15 mouse cellular contexts compared by ENCODE assay signal in genomic region chr2:24995332-24995731, GRCm38 (mm10). TPM values are rescaled to one million over a fixed set of nuclear protein-coding genes. Genes with fewer than 3 reads are reported as not detected.
DNase-seq lines count a peak whose midpoint lies in the region.
"Had no signal": no experiment of that assay in that cellular context is flagged by ENCODE, and none has a peak within 500 bp of the region (broad histone marks: within the 10 kb centered on the region; RNA-seq: fewer than 3 reads in every experiment).

No protein-coding gene starts in this region.

- DNase-seq in layer of hippocampus, adult 18-20 months (ENCODE audit: low spot score in 2 of 2) = peak; percentile 28 to 67
- no peak for DNase-seq in layer of hippocampus, postnatal 14 days (ENCODE audit: low spot score in 2 of 2)
- DNase-seq in adrenal gland, postnatal 25 days = peak; percentile 51
- DNase-seq in layer of hippocampus, postnatal 36 days = peak; percentile 16 to 21
- DNase-seq in right cerebral cortex, postnatal 25 days = peak; percentile 38
- DNase-seq in kidney, postnatal 36 days = no peak
- DNase-seq in urinary bladder, postnatal 4 days (ENCODE audit: low spot score in 2 of 2) = no peak
- DNase-seq: cerebellum, adult 9-11 months; forebrain, postnatal 0 days; gastrocnemius, postnatal 25 days; heart, postnatal 14 days; liver; liver, postnatal 0 days; lung, postnatal 36 days; thymus, adult 18-20 months had no signal

RNA-seq across cellular contexts. Expression of gene Pnpla7, which starts 19.5 kb away (rescaled TPM):
- 10 to 100 TPM; 29.7 to 32.4 TPM for total RNA-seq in layer of hippocampus, adult 18-20 months (2021)
- 10 to 100 TPM; 23.8 to 24.7 TPM for total RNA-seq in layer of hippocampus, postnatal 14 days (2021)
- total RNA-seq in adrenal gland, postnatal 25 days (2021) = 74.0 and 81.1 TPM in 2 replicates
- total RNA-seq in layer of hippocampus, postnatal 36 days (2021) = 10 to 100 TPM; 23.3 to 33.3 TPM

RNA-seq across cellular contexts. Expression of gene Mrpl41, which starts 20.4 kb away (rescaled TPM):
- 10 to 100 TPM; 88.0 to 88.2 TPM for total RNA-seq in layer of hippocampus, adult 18-20 months (2021)
- 10 to 100 TPM; 96.8 to 99.2 TPM for total RNA-seq in layer of hippocampus, postnatal 14 days (2021)
- 87.6 and 101 TPM in 2 replicates for total RNA-seq in adrenal gland, postnatal 25 days (2021)
- total RNA-seq in layer of hippocampus, postnatal 36 days (2021) = 10 to 100 TPM; 78.2 to 92.1 TPM

RNA-seq across cellular contexts. Expression of gene Dph7, which starts 33.1 kb away (rescaled TPM):
- total RNA-seq in layer of hippocampus, adult 18-20 months (2021) = 10 to 100 TPM; 34.1 to 34.2 TPM
- 10 to 100 TPM; 29.7 TPM for total RNA-seq in layer of hippocampus, postnatal 14 days (2021)
- total RNA-seq in adrenal gland, postnatal 25 days (2021) = 9.6 and 15.5 TPM in 2 replicates
- total RNA-seq in layer of hippocampus, postnatal 36 days (2021) = 10 to 100 TPM; 32.5 to 34.4 TPM

RNA-seq across cellular contexts. Expression of gene Zmynd19, which starts 45.7 kb away (rescaled TPM):
- 10 to 100 TPM; 36.4 to 39.1 TPM for total RNA-seq in layer of hippocampus, adult 18-20 months (2021)
- total RNA-seq in layer of hippocampus, postnatal 14 days (2021) = 10 to 100 TPM; 34.6 to 36.8 TPM
- total RNA-seq in adrenal gland, postnatal 25 days (2021) = 21.3 and 26.6 TPM in 2 replicates
- total RNA-seq in layer of hippocampus, postnatal 36 days (2021) = 10 to 100 TPM; 40.4 to 43.4 TPM

RNA-seq across cellular contexts. Expression of gene Nsmf, which starts 58.8 kb away (rescaled TPM):
- total RNA-seq in layer of hippocampus, adult 18-20 months (2021) = 100 to 1,000 TPM; 950 to 953 TPM
- total RNA-seq in layer of hippocampus, postnatal 14 days (2021) = 1,000 to 10,000 TPM in 1 of 2 experiments, 100 to 1,000 TPM in 1; 982 to 1,031 TPM
- total RNA-seq in adrenal gland, postnatal 25 days (2021) = 49.8 and 51.3 TPM in 2 replicates
- total RNA-seq in layer of hippocampus, postnatal 36 days (2021) = 100 to 1,000 TPM; 948 to 958 TPM

Comparison
In these comparisons a context has a peak if more than half of its experiments do, and no peak if none do; other contexts are left out.
1. DNase-seq: peak in layer of hippocampus, adult 18-20 months (2 of 2), adrenal gland, postnatal 25 days (single experiment), layer of hippocampus, postnatal 36 days (2 of 2) and right cerebral cortex, postnatal 25 days (single experiment); none in layer of hippocampus, postnatal 14 days (0 of 2), kidney, postnatal 36 days (0 of 2) and urinary bladder, postnatal 4 days (0 of 2).